Mouse (Mus musculus) small intestine, adult 2 months (tissue): ENCODE data around the gene Rap1a.

Experiments used
- CTCF ChIP-seq: fragments of 200-500 bp; IDR thresholded peaks from 2 replicates; pipeline ENCODE4 v1.5.1; 2012; ENCODE audit warnings: low read depth, mild to moderate bottlenecking, control low read depth, inconsistent platforms, low read length, moderate library complexity, mixed read lengths; ENCODE audit not compliant: insufficient replicate concordance, insufficient read length; ENCODE audit errors: extremely low read depth
- POLR2A ChIP-seq: fragments of 200-500 bp; IDR thresholded peaks from 2 replicates; pipeline ENCODE4 v1.6.1; 2012; ENCODE audit warnings: low read depth, mild to moderate bottlenecking, control low read depth, inconsistent platforms, low read length, moderate library complexity

- TF ChIP-seq CTCF (no peak), POLR2A (no peak)
Observed at GRCm38 (mm10) chr3:105705561-105705960, 95.6 kb downstream of the Rap1a start.
